Mouse (Mus musculus) left cerebral cortex, postnatal 4 days (tissue): ENCODE results near the gene 4430402I18Rik. TPM values are rescaled to one million over a fixed set of nuclear protein-coding genes. Genes with fewer than 3 reads are reported as not detected.
"Not testable (repeated sequence)": the region's sequence is repeated elsewhere in the genome, so short reads cannot be mapped to it uniquely, and the experiment has no call there.

Experiments
- DNase-seq: peaks from one replicate; pipeline ENCODE4 v3.0.0-alpha.2; 2022
- intact Hi-C: fragments of 180-260 bp; cut with DNase I; formaldehyde crosslinking; loops from one replicate; pipeline ENCODE4 v1.15.1; 2025
- total RNA-seq, 2 experiments: library from RNA; stranded (reverse); gene quantifications; 2 replicates each; pipeline ENCODE4 v1.2.3; 2021

4430402I18Rik gene
- 1 to 10 TPM; 4.1 to 5.3 TPM for total RNA-seq

- peak; percentile 16 for DNase-seq
- intact Hi-C loops = loop anchor here (10.0 kb wide), 1 partner anchor 183 kb away; no protein-coding TSS in a partner anchor
These were observed at the start of gene 4430402I18Rik for GRCm38 (mm10) chr19:28967652-28968051. TSS of gene 4430402I18Rik (minus strand) at chr19:28967800.

GRCm38 (mm10) chr19:29016786-29017185, 49.2 kb upstream of the 4430402I18Rik start:
- no peak for DNase-seq
- intact Hi-C loops = no loop called here

GRCm38 (mm10) chr19:29016204-29016765, 48.7 kb upstream of the 4430402I18Rik start:
- no peak for DNase-seq
- intact Hi-C loops = no loop called here

GRCm38 (mm10) chr19:29015410-29016203, 48.0 kb upstream of the 4430402I18Rik start:
- no peak for DNase-seq
- intact Hi-C loops = no loop called here

GRCm38 (mm10) chr19:29014466-29015055, 47.0 kb upstream of the 4430402I18Rik start:
- intact Hi-C loops = no loop called here
- DNase-seq = no peak

- intact Hi-C loops = no loop called here
- DNase-seq = no peak
These were observed 43.9 kb upstream of the 4430402I18Rik start for GRCm38 (mm10) chr19:29011355-29011990.

- no peak for DNase-seq
- intact Hi-C loops = no loop called here
These were observed 41.4 kb upstream of the 4430402I18Rik start for GRCm38 (mm10) chr19:29009046-29009445.

GRCm38 (mm10) chr19:29008069-29008706, 40.6 kb upstream of the 4430402I18Rik start:
- no peak for DNase-seq
- intact Hi-C loops = no loop called here

GRCm38 (mm10) chr19:29000321-29000720, 32.7 kb upstream of the 4430402I18Rik start:
- DNase-seq, intact Hi-C loops: not testable (repeated sequence)

- intact Hi-C loops = no loop called here
These were observed 30.5 kb upstream of the 4430402I18Rik start for GRCm38 (mm10) chr19:28997976-28998630.

GRCm38 (mm10) chr19:28995366-28995765, 27.8 kb upstream of the 4430402I18Rik start:
- DNase-seq = no peak
- intact Hi-C loops = no loop called here

More at GRCm38 (mm10) chr19:28997976-28998630, 30.5 kb upstream of the 4430402I18Rik start:
- DNase-seq = no peak

GRCm38 (mm10) chr19:28994870-28995269, 27.3 kb upstream of the 4430402I18Rik start:
- intact Hi-C loops = no loop called here
- DNase-seq = peak; percentile 41

GRCm38 (mm10) chr19:28991391-28991790, 23.8 kb upstream of the 4430402I18Rik start:
- intact Hi-C loops = no loop called here
- DNase-seq = no peak

GRCm38 (mm10) chr19:28990590-28991221, 23.1 kb upstream of the 4430402I18Rik start:
- intact Hi-C loops = no loop called here
- no peak for DNase-seq

GRCm38 (mm10) chr19:28990194-28990589, 22.6 kb upstream of the 4430402I18Rik start, which contains the start of gene Cdc37l1:
TSS of gene Cdc37l1 (plus strand) at chr19:28990352.
- DNase-seq = peak; percentile 98
- intact Hi-C loops = no loop called here

- DNase-seq = no peak
- intact Hi-C loops = no loop called here
These were observed 21.9 kb upstream of the 4430402I18Rik start for GRCm38 (mm10) chr19:28989515-28989914.

GRCm38 (mm10) chr19:28982617-28983016, 15.0 kb upstream of the 4430402I18Rik start:
- intact Hi-C loops = no loop called here
- no peak for DNase-seq

GRCm38 (mm10) chr19:28974862-28975611, 7.4 kb upstream of the 4430402I18Rik start:
- intact Hi-C loops = loop anchor here (10.0 kb wide), 1 partner anchor 380 kb away; no protein-coding TSS in a partner anchor

GRCm38 (mm10) chr19:28970251-28970650, 2.7 kb upstream of the 4430402I18Rik start:
- intact Hi-C loops = loop anchor here (10.0 kb wide), 1 partner anchor 385 kb away; no protein-coding TSS in a partner anchor
- DNase-seq = no peak

More at GRCm38 (mm10) chr19:28974862-28975611, 7.4 kb upstream of the 4430402I18Rik start:
- peak; percentile 78 for DNase-seq
